Mouse (Mus musculus): Measurements from ENCODE around the gene Syt17. TPM values are rescaled to one million over a fixed set of nuclear protein-coding genes. Genes with fewer than 3 reads are reported as not detected.

Gene Syt17
- total RNA-seq, 1 experiment = 0.67 TPM

GRCm38 (mm10) chr7:118380996-118381395 is 67.0 kb downstream of the Syt17 start:
- Histone ChIP-seq H3K9ac (ENCODE audit: insufficient read depth, low read depth, low read length, poor library complexity, severe bottlenecking) (no peak overlapping the region), H3K27ac (ENCODE audit: insufficient read depth, low read depth, low read length, poor library complexity, severe bottlenecking) (no peak overlapping the region), H3K9me3 (ENCODE audit: control insufficient read depth, insufficient read depth, low read depth, low read length) (no peaks in the 10 kb centered on the region), H3K36me3 (ENCODE audit: control insufficient read depth, insufficient read depth, low read length, poor library complexity, severe bottlenecking) (no peaks in the 10 kb centered on the region), H3K4me3 (ENCODE audit: insufficient read depth in 1 of 2, low read depth in 1 of 2, low read length in 2 of 2, poor library complexity in 1 of 2, severe bottlenecking in 1 of 2) (no peak overlapping the region), H3K4me1 (ENCODE audit: control insufficient read depth in 2 of 2, insufficient read depth in 2 of 2, low read length in 2 of 2, poor library complexity in 1 of 2) (no peaks in the 10 kb centered on the region; a peak in 1 of 4 replicates)
- TF ChIP-seq ZC3H11A (IDR thresholded peaks at IDR 0.05; ENCODE audit: borderline replicate concordance, low read depth, low read length) = no peak
- no peak for TF ChIP-seq HCFC1 (IDR thresholded peaks at IDR 0.05; ENCODE audit: borderline replicate concordance, insufficient read depth, low read length)
- no peak for TF ChIP-seq ZNF384 (IDR thresholded peaks at IDR 0.05; ENCODE audit: low read depth, low read length)
- TF ChIP-seq CHD2 (IDR thresholded peaks at IDR 0.05; ENCODE audit: low read depth, low read length) = no peak
- no peak for TF ChIP-seq MAFK (IDR thresholded peaks at IDR 0.05; ENCODE audit: insufficient read depth, low read depth, low read length)
- no peak for DNase-seq (ENCODE audit: low read depth, low spot score)
- in situ Hi-C loops (cut with MboI; ENCODE audit: low sequenced_read_pairs in 2 of 2, unreplicated experiment in 2 of 2) = no loop called here

- Histone ChIP-seq H3K9ac (ENCODE audit: insufficient read depth, low read depth, low read length, poor library complexity, severe bottlenecking) (no peak overlapping the region), H3K27ac (ENCODE audit: insufficient read depth, low read depth, low read length, poor library complexity, severe bottlenecking) (no peak overlapping the region), H3K9me3 (ENCODE audit: control insufficient read depth, insufficient read depth, low read depth, low read length) (no peaks in the 10 kb centered on the region), H3K4me3 (ENCODE audit: insufficient read depth in 1 of 2, low read depth in 1 of 2, low read length in 2 of 2, poor library complexity in 1 of 2, severe bottlenecking in 1 of 2) (no peak overlapping the region), H3K4me1 (ENCODE audit: control insufficient read depth in 2 of 2, insufficient read depth in 2 of 2, low read length in 2 of 2, poor library complexity in 1 of 2) (no peaks in the 10 kb centered on the region; a peak in 1 of 4 replicates), H3K36me3 (ENCODE audit: control insufficient read depth, insufficient read depth, low read length, poor library complexity, severe bottlenecking) (no peaks in the 10 kb centered on the region)
- TF ChIP-seq MAFK (IDR thresholded peaks at IDR 0.05; ENCODE audit: insufficient read depth, low read depth, low read length) = no peak
- no peak for TF ChIP-seq ZNF384 (IDR thresholded peaks at IDR 0.05; ENCODE audit: low read depth, low read length)
- no peak for TF ChIP-seq ZC3H11A (IDR thresholded peaks at IDR 0.05; ENCODE audit: borderline replicate concordance, low read depth, low read length)
- TF ChIP-seq CHD2 (IDR thresholded peaks at IDR 0.05; ENCODE audit: low read depth, low read length) = no peak
- no peak for TF ChIP-seq HCFC1 (IDR thresholded peaks at IDR 0.05; ENCODE audit: borderline replicate concordance, insufficient read depth, low read length)
- DNase-seq (ENCODE audit: low read depth, low spot score) = no peak
- in situ Hi-C loops (cut with MboI; ENCODE audit: low sequenced_read_pairs in 2 of 2, unreplicated experiment in 2 of 2) = no loop called here
Measured at GRCm38 (mm10) chr7:118380056-118380455, 68.0 kb downstream of the Syt17 start.

GRCm38 (mm10) chr7:118376590-118376989 is 71.4 kb downstream of the Syt17 start:
- no peak for DNase-seq (ENCODE audit: low read depth, low spot score)
- Histone ChIP-seq H3K27ac (ENCODE audit: insufficient read depth, low read depth, low read length, poor library complexity, severe bottlenecking) (no peak overlapping the region), H3K9ac (ENCODE audit: insufficient read depth, low read depth, low read length, poor library complexity, severe bottlenecking) (no peak overlapping the region), H3K9me3 (ENCODE audit: control insufficient read depth, insufficient read depth, low read depth, low read length) (no peaks in the 10 kb centered on the region), H3K36me3 (ENCODE audit: control insufficient read depth, insufficient read depth, low read length, poor library complexity, severe bottlenecking) (no peaks in the 10 kb centered on the region), H3K4me3 (ENCODE audit: insufficient read depth in 1 of 2, low read depth in 1 of 2, low read length in 2 of 2, poor library complexity in 1 of 2, severe bottlenecking in 1 of 2) (no peak overlapping the region), H3K4me1 (ENCODE audit: control insufficient read depth in 2 of 2, insufficient read depth in 2 of 2, low read length in 2 of 2, poor library complexity in 1 of 2) (no peaks in the 10 kb centered on the region)
- in situ Hi-C loops (cut with MboI; ENCODE audit: low sequenced_read_pairs in 2 of 2, unreplicated experiment in 2 of 2) = no loop called here
- TF ChIP-seq MAFK (IDR thresholded peaks at IDR 0.05; ENCODE audit: insufficient read depth, low read depth, low read length) (no peak), HCFC1 (IDR thresholded peaks at IDR 0.05; ENCODE audit: borderline replicate concordance, insufficient read depth, low read length) (no peak), CHD2 (IDR thresholded peaks at IDR 0.05; ENCODE audit: low read depth, low read length) (no peak), ZNF384 (IDR thresholded peaks at IDR 0.05; ENCODE audit: low read depth, low read length) (no peak), ZC3H11A (IDR thresholded peaks at IDR 0.05; ENCODE audit: borderline replicate concordance, low read depth, low read length) (no peak)

GRCm38 (mm10) chr7:118375341-118375740 is 72.7 kb downstream of the Syt17 start:
- no peaks in the 10 kb centered on the region for H3K9me3 ChIP-seq (ENCODE audit: control insufficient read depth, insufficient read depth, low read depth, low read length)
- no peak for DNase-seq (ENCODE audit: low read depth, low spot score)
- no peaks in the 10 kb centered on the region for H3K4me1 ChIP-seq (ENCODE audit: control insufficient read depth in 2 of 2, insufficient read depth in 2 of 2, low read length in 2 of 2, poor library complexity in 1 of 2)
- H3K36me3 ChIP-seq (ENCODE audit: control insufficient read depth, insufficient read depth, low read length, poor library complexity, severe bottlenecking) = no peaks in the 10 kb centered on the region
- no peak overlapping the region for H3K4me3 ChIP-seq (ENCODE audit: insufficient read depth in 1 of 2, low read depth in 1 of 2, low read length in 2 of 2, poor library complexity in 1 of 2, severe bottlenecking in 1 of 2)
- in situ Hi-C loops (cut with MboI; ENCODE audit: low sequenced_read_pairs in 2 of 2, unreplicated experiment in 2 of 2) = no loop called here
- no peak overlapping the region for H3K27ac ChIP-seq (ENCODE audit: insufficient read depth, low read depth, low read length, poor library complexity, severe bottlenecking)
- no peak overlapping the region for H3K9ac ChIP-seq (ENCODE audit: insufficient read depth, low read depth, low read length, poor library complexity, severe bottlenecking)
- no peak for TF ChIP-seq CHD2 (IDR thresholded peaks at IDR 0.05; ENCODE audit: low read depth, low read length)
- no peak for TF ChIP-seq ZC3H11A (IDR thresholded peaks at IDR 0.05; ENCODE audit: borderline replicate concordance, low read depth, low read length)
- no peak for TF ChIP-seq ZNF384 (IDR thresholded peaks at IDR 0.05; ENCODE audit: low read depth, low read length)
- no peak for TF ChIP-seq HCFC1 (IDR thresholded peaks at IDR 0.05; ENCODE audit: borderline replicate concordance, insufficient read depth, low read length)
- no peak for TF ChIP-seq MAFK (IDR thresholded peaks at IDR 0.05; ENCODE audit: insufficient read depth, low read depth, low read length)

- Histone ChIP-seq H3K27ac (ENCODE audit: insufficient read depth, low read depth, low read length, poor library complexity, severe bottlenecking) (no peak overlapping the region), H3K4me3 (ENCODE audit: insufficient read depth in 1 of 2, low read depth in 1 of 2, low read length in 2 of 2, poor library complexity in 1 of 2, severe bottlenecking in 1 of 2) (no peak overlapping the region), H3K4me1 (ENCODE audit: control insufficient read depth in 2 of 2, insufficient read depth in 2 of 2, low read length in 2 of 2, poor library complexity in 1 of 2) (no peaks in the 10 kb centered on the region), H3K36me3 (ENCODE audit: control insufficient read depth, insufficient read depth, low read length, poor library complexity, severe bottlenecking) (no peaks in the 10 kb centered on the region), H3K9me3 (ENCODE audit: control insufficient read depth, insufficient read depth, low read depth, low read length) (no peaks in the 10 kb centered on the region), H3K9ac (ENCODE audit: insufficient read depth, low read depth, low read length, poor library complexity, severe bottlenecking) (no peak overlapping the region)
- no peak for DNase-seq (ENCODE audit: low read depth, low spot score)
- no peak for TF ChIP-seq ZC3H11A (IDR thresholded peaks at IDR 0.05; ENCODE audit: borderline replicate concordance, low read depth, low read length)
- no peak for TF ChIP-seq ZNF384 (IDR thresholded peaks at IDR 0.05; ENCODE audit: low read depth, low read length)
- TF ChIP-seq MAFK (IDR thresholded peaks at IDR 0.05; ENCODE audit: insufficient read depth, low read depth, low read length) = no peak
- no peak for TF ChIP-seq CHD2 (IDR thresholded peaks at IDR 0.05; ENCODE audit: low read depth, low read length)
- no peak for TF ChIP-seq HCFC1 (IDR thresholded peaks at IDR 0.05; ENCODE audit: borderline replicate concordance, insufficient read depth, low read length)
- in situ Hi-C loops (cut with MboI; ENCODE audit: low sequenced_read_pairs in 2 of 2, unreplicated experiment in 2 of 2) = no loop called here
Measured at GRCm38 (mm10) chr7:118371361-118371760, 76.7 kb downstream of the Syt17 start.
